Mouse (Mus musculus): ENCODE results near the gene Irf6.

The Irf6 gene

GRCm38 (mm10) chr1:193152872-193153271 lies at the start of gene Irf6:
TSS of gene Irf6 (plus strand) at chr1:193153111.
- no peak for DNase-seq (ENCODE audit: low spot score in 2 of 2)

GRCm38 (mm10) chr1:193112093-193112492 lies 40.8 kb upstream of the Irf6 start:
- no peak for DNase-seq (ENCODE audit: low spot score in 2 of 2)

- peak; percentile 27 to 73 for DNase-seq (ENCODE audit: low spot score in 2 of 2)
Measured at GRCm38 (mm10) chr1:193122793-193123192, 30.1 kb upstream of the Irf6 start.

GRCm38 (mm10) chr1:193123290-193123689 lies 29.6 kb upstream of the Irf6 start:
- no peak for DNase-seq (ENCODE audit: low spot score in 2 of 2)

GRCm38 (mm10) chr1:193125835-193126234 lies 27.1 kb upstream of the Irf6 start:
- no peak for DNase-seq (ENCODE audit: low spot score in 2 of 2)

GRCm38 (mm10) chr1:193128055-193128454 lies 24.9 kb upstream of the Irf6 start:
- peak in 1 of 2 experiments; percentile 25 for DNase-seq (ENCODE audit: low spot score in 2 of 2)

- no peak for DNase-seq (ENCODE audit: low spot score in 2 of 2)
Measured at GRCm38 (mm10) chr1:193129321-193129720, 23.6 kb upstream of the Irf6 start.

GRCm38 (mm10) chr1:193129786-193130455 lies 23.0 kb upstream of the Irf6 start, which contains the start of gene Diexf:
TSS of gene Diexf (minus strand) at chr1:193130272.
- DNase-seq (ENCODE audit: low spot score in 2 of 2): peak; percentile 91 to 93

- DNase-seq (ENCODE audit: low spot score in 2 of 2): no peak
Measured at GRCm38 (mm10) chr1:193130456-193130825, 22.5 kb upstream of the Irf6 start.

GRCm38 (mm10) chr1:193130839-193131238 lies 22.1 kb upstream of the Irf6 start:
- no peak for DNase-seq (ENCODE audit: low spot score in 2 of 2)

- DNase-seq (ENCODE audit: low spot score in 2 of 2): no peak
Measured at GRCm38 (mm10) chr1:193131311-193131948, 21.5 kb upstream of the Irf6 start.

- no peak for DNase-seq (ENCODE audit: low spot score in 2 of 2)
Measured at GRCm38 (mm10) chr1:193132385-193132784, 20.5 kb upstream of the Irf6 start.

GRCm38 (mm10) chr1:193133726-193134125 lies 19.2 kb upstream of the Irf6 start:
- no peak for DNase-seq (ENCODE audit: low spot score in 2 of 2)

- no peak for DNase-seq (ENCODE audit: low spot score in 2 of 2)
Measured at GRCm38 (mm10) chr1:193138087-193138486, 14.8 kb upstream of the Irf6 start.

- DNase-seq (ENCODE audit: low spot score in 2 of 2): no peak
Measured at GRCm38 (mm10) chr1:193138669-193139068, 14.2 kb upstream of the Irf6 start.

GRCm38 (mm10) chr1:193141118-193141517 lies 11.8 kb upstream of the Irf6 start:
- no peak for DNase-seq (ENCODE audit: low spot score in 2 of 2)

GRCm38 (mm10) chr1:193142517-193143062 lies 10.3 kb upstream of the Irf6 start:
- DNase-seq (ENCODE audit: low spot score in 2 of 2): no peak

GRCm38 (mm10) chr1:193144516-193144915 lies 8.4 kb upstream of the Irf6 start:
- no peak for DNase-seq (ENCODE audit: low spot score in 2 of 2)

GRCm38 (mm10) chr1:193145101-193145500 lies 7.8 kb upstream of the Irf6 start:
- DNase-seq (ENCODE audit: low spot score in 2 of 2): no peak

GRCm38 (mm10) chr1:193146416-193146815 lies 6.5 kb upstream of the Irf6 start:
- DNase-seq (ENCODE audit: low spot score in 2 of 2): no peak

- DNase-seq (ENCODE audit: low spot score in 2 of 2): no peak
Measured at GRCm38 (mm10) chr1:193149231-193149630, 3.7 kb upstream of the Irf6 start.

- no peak for DNase-seq (ENCODE audit: low spot score in 2 of 2)
Measured at GRCm38 (mm10) chr1:193151134-193151533, 1.8 kb upstream of the Irf6 start.

GRCm38 (mm10) chr1:193153561-193153960 lies 650 bp downstream of the Irf6 start:
- no peak for DNase-seq (ENCODE audit: low spot score in 2 of 2)

Measured in right cerebral cortex, postnatal 36 days (tissue).